Mouse (Mus musculus) ovary, postnatal 36 days (tissue): ENCODE data around the gene Zfp947.
"Not testable (repeated sequence)": the region's sequence is repeated elsewhere in the genome, so short reads cannot be mapped to it uniquely, and the experiment has no call there.

Experiments
- DNase-seq: peaks from one replicate; pipeline ENCODE4 v3.0.0; 2022; ENCODE audit warnings: low spot score, mixed read lengths

The Zfp947 gene

DNA sequence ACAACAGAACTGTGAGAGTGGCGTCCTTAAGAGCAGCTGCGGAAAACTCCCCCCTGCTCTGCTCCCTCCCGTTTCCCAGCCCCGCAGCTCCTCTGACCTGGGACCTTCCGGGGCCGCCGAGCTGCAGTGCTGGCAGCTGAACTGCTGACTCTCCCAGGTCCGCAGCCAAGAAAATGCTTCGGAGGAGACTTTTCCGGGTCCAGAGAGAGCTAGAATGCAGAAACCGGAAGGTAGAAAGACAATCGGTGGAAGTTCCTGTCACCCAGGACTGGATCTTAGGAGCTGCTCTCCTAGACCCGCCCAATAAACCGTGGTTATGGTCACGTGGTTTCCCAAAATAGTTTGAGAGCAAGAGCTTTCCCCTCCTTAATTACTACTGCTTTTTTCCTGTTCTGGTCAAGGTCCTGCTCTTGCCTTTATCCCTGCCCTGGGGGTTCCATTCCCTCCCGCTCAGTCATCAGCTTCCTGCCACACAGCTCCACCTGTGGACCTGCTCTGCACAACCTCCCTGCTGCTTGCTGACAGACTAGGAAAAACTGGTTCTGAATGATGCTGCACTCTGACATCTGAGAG, at the start of gene Zfp947:
Zfp947 (minus strand) TSS at position 469 of the 573 bp plus-strand sequence.
- DNase-seq = peak; percentile 41

- peak; percentile 3 for DNase-seq
Observed at GRCm38 (mm10) chr17:22165304-22165703, 686 bp downstream of the Zfp947 start.

DNA sequence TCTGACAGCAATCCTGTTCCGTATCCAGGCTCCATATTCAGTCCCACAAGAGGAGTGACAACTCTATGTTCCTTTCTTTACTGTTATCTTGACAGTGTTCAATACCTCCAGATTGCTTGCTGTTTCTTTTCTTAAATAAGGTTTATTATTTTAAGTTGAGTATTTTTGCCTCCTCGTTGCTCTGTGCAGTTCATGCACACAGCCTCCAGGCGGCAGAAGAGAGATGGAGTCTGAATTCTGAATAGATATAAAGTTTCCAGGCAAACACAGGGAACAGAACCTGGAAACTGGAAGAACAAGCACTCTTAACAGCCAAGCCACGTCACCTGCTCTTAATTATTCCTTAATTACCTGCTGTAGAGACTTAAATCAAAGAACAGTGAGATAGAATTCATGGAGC, 12.0 kb downstream of the Zfp947 start:
- DNase-seq = not testable (repeated sequence)

DNA sequence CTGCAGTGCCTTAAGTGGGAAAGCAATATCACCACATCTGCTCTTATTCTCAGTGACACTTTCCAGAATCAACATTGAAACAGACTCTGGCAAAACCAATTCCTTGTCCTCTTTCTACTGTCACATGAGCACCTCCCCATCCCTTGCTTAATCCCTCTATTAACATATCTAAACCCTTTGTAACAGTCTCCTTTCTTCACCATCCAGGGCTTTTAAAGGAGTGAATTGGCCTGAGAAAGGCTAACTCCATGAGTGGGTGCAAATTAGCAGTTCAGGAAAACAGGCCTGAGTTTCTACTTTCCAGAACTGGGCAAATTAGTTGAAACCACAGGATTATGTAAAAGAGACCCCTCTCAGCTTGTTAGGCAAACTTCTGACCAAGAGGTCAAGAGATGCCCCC, 47.2 kb downstream of the Zfp947 start:
- DNase-seq = no peak
